Mouse (Mus musculus) E14TG2a.4 (cell line): Measurements from ENCODE around the gene Cadm2.

Experiments used
- CTCF ChIP-seq: conservative IDR thresholded peaks from 2 replicates; pipeline ENCODE4 v1.5.1; 2014; ENCODE audit warnings: low read length
- NANOG ChIP-seq: IDR thresholded peaks from 2 replicates; pipeline ENCODE4 v1.6.1; 2014; ENCODE audit warnings: borderline replicate concordance, low read length, mixed read lengths
- POU5F1 ChIP-seq: IDR thresholded peaks from 2 replicates; pipeline ENCODE4 v1.6.1; 2014; ENCODE audit warnings: low read length, borderline replicate concordance

- TF ChIP-seq CTCF (no peak), POU5F1 (no peak), NANOG (no peak)
Measured at GRCm38 (mm10) chr16:67620826-67621505, at the start of gene Cadm2.
